Mouse (Mus musculus): ENCODE data around the gene 1700037H04Rik. TPM values are rescaled to one million over a fixed set of nuclear protein-coding genes. Genes with fewer than 3 reads are reported as not detected.

Gene 1700037H04Rik
- polyA plus RNA-seq, 1 experiment from 2014 or later: 86.3 TPM

DNA sequence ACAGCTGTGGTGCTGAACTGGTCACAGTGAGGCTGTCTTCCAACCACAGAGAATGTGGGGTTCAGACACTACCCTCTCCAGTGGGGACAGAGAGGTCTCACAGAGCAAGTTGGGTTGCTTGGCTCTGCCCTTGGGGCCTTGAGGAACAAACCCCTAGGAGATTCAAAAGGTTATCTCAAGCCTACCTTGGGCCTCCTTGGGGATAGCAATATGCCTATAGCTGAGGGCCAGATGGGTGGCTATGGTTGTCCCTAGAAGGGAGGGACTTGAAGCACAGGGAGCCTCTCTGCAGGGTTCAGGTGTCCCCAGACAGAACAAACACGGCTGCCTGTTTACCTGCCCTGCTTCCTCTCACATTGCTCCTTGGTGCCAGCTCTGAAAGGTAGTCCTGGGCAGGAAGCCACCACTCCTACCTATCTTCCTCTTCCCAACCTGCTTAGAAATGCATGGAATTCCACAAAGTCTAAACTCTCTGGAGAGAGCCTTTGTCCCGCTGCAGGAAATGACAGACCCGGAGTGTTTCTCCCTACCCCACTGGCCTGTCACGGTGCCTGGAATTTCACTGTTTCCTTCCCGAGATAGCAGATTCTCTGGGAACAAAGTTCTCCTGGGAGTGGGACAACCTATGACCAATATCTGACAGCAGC, 19.9 kb downstream of the 1700037H04Rik start:
- POLR2A ChIA-PET: no interaction called here
- no peak for ATAC-seq
- no peaks in the 10 kb centered on the region for H3K27me3 ChIP-seq
- no peak for DNase-seq (ENCODE audit: low read depth, low spot score)
- no peak for TF ChIP-seq CTCF (IDR thresholded peaks at IDR 0.05)
- CTCF ChIA-PET: no interaction called here
- in situ Hi-C loops (cut with MboI; ENCODE audit: low pct_unique_long_range_greater_than_20kb): no loop called here

DNA sequence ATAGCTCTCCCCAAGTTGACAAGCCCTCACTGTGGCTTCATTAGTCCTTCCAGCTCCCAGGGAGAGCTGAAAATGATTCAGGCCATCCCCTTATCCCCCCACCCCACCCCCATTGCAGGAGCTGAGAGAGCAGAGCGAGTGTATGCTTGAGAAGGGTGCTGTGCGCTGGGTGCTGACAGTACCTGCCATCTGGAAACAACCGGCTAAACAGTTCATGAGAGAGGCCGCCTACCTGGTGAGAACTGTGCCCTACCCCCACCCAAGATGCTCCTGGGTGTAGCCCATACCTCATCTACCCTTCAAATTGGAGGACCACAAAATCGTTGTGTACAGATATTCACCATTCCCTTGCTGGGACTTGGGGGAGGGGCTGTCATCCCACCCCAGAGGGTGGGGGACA, 20.6 kb downstream of the 1700037H04Rik start:
- POLR2A ChIA-PET: no interaction called here
- in situ Hi-C loops (cut with MboI; ENCODE audit: low pct_unique_long_range_greater_than_20kb): no loop called here
- no peaks in the 10 kb centered on the region for H3K27me3 ChIP-seq
- CTCF ChIA-PET: no interaction called here
- ATAC-seq (no peak), DNase-seq (ENCODE audit: low read depth, low spot score) (no peak)
- no peak for TF ChIP-seq CTCF (IDR thresholded peaks at IDR 0.05)

- no peak for TF ChIP-seq CTCF (IDR thresholded peaks at IDR 0.05)
- no peak for DNase-seq (ENCODE audit: low read depth, low spot score)
- ChIA-PET POLR2A (no interaction called here), CTCF (no interaction called here)
- in situ Hi-C loops (cut with MboI; ENCODE audit: low pct_unique_long_range_greater_than_20kb): no loop called here
- no peaks in the 10 kb centered on the region for H3K27me3 ChIP-seq
- ATAC-seq: no peak
Measured at GRCm38 (mm10) chr2:131138760-131139159, 21.1 kb downstream of the 1700037H04Rik start.

GRCm38 (mm10) chr2:131138296-131138695, 21.6 kb downstream of the 1700037H04Rik start:
- no peaks in the 10 kb centered on the region for H3K27me3 ChIP-seq
- no peak for DNase-seq (ENCODE audit: low read depth, low spot score)
- POLR2A ChIA-PET: no interaction called here
- in situ Hi-C loops (cut with MboI; ENCODE audit: low pct_unique_long_range_greater_than_20kb): no loop called here
- TF ChIP-seq CTCF (IDR thresholded peaks at IDR 0.05): no peak
- no peak for ATAC-seq
- CTCF ChIA-PET: interaction anchor here (1.0 kb wide), 1 partner anchor 101 kb away, joined by 3 read pairs; no protein-coding TSS in a partner anchor

- DNase-seq (ENCODE audit: low read depth, low spot score) (no peak), ATAC-seq (no peak)
- in situ Hi-C loops (cut with MboI; ENCODE audit: low pct_unique_long_range_greater_than_20kb): no loop called here
- no peak for TF ChIP-seq CTCF (IDR thresholded peaks at IDR 0.05)
- H3K27me3 ChIP-seq: no peaks in the 10 kb centered on the region
- POLR2A ChIA-PET: no interaction called here
- CTCF ChIA-PET: no interaction called here
Measured at GRCm38 (mm10) chr2:131135521-131136139, 24.3 kb downstream of the 1700037H04Rik start.

- H3K27me3 ChIP-seq: no peaks in the 10 kb centered on the region
- TF ChIP-seq CTCF (IDR thresholded peaks at IDR 0.05): no peak
- DNase-seq (ENCODE audit: low read depth, low spot score): no peak
- ATAC-seq: no peak
- ChIA-PET CTCF (no interaction called here), POLR2A (no interaction called here)
- in situ Hi-C loops (cut with MboI; ENCODE audit: low pct_unique_long_range_greater_than_20kb): no loop called here
Measured at GRCm38 (mm10) chr2:131134826-131135400, 25.0 kb downstream of the 1700037H04Rik start.

- ChIA-PET POLR2A (no interaction called here), CTCF (no interaction called here)
- in situ Hi-C loops (cut with MboI; ENCODE audit: low pct_unique_long_range_greater_than_20kb): no loop called here
- no peak for TF ChIP-seq CTCF (IDR thresholded peaks at IDR 0.05)
- H3K27me3 ChIP-seq: no peaks in the 10 kb centered on the region
- no peak for ATAC-seq
- no peak for DNase-seq (ENCODE audit: low read depth, low spot score)
Measured at GRCm38 (mm10) chr2:131134381-131134780, 25.5 kb downstream of the 1700037H04Rik start.

DNA sequence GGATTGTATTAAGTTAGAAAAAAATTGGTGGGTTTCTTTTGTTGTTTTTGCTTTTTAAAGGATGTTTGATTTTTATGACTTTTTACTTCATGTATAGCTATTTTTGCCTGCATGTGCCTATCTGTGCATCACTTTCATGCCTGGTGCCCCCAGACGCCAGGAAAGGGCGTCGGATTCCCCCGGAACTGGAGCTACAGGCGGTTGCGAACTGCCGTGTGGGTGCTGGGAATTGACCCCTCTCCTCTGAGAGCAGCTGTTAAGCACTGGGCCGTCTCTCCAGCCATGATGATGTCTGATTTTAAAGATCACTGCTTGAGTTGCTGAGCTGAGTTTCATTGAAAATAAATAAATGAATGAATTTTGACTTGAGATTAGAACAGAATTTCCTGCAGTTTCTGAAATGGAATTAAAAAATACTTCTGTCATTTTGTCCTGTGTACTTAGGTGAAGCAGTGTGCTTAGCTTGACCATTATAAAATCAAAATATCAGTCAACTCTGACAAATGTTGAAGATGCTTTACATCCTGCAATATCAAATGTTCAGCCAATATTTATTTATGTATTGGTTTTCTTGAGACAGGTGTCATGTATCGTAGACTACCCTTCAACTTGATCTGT, 26.8 kb downstream of the 1700037H04Rik start, which contains the start of gene Gm11037:
Gm11037 (plus strand) TSS at position 568 of the 618 bp plus-strand sequence.
- no peak for ATAC-seq
- POLR2A ChIA-PET: no interaction called here
- in situ Hi-C loops (cut with MboI; ENCODE audit: low pct_unique_long_range_greater_than_20kb): no loop called here

DNA sequence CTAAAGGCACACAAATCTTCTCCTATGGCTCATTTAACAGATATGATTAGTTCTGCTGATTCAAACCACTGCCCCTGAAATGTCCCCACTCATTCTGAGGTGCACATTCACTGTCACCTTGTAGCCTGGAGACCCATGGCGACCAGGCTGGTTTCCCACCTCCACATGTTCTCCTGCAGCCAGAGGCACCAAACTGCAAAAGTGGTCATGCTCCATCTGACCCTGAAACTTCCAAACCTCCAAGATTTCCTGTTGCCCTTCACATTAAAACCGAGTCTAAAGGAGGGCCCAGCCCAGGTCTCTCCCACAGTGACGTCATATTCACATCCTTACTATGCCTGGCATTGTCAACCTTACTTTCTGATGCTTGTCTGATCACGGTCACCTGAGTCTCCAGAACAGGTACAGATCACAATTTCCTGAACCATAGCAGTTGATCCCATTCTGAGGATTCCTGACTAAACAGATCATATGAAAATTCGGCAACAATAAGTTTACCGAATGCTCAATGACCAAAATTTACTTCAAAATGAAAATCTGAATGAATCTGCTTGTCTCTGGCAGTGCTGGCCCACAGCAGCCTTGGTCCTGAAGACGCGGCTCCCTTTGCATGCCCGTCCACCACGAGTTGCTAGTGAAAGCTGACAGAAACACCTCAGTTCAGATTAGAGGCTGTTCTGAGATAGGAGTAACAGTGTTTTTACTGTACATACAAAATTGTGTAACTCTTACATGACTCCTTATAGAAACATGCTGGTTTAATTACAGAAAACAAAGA, 27.6 kb downstream of the 1700037H04Rik start:
- ChIA-PET CTCF (no interaction called here), POLR2A (no interaction called here)
- TF ChIP-seq CTCF (IDR thresholded peaks at IDR 0.05): no peak
- ATAC-seq (no peak), DNase-seq (ENCODE audit: low read depth, low spot score) (no peak)
- H3K27me3 ChIP-seq: no peaks in the 10 kb centered on the region
- in situ Hi-C loops (cut with MboI; ENCODE audit: low pct_unique_long_range_greater_than_20kb): no loop called here

More for the DNA sequence above, 26.8 kb downstream of the 1700037H04Rik start, which contains the start of gene Gm11037:
- TF ChIP-seq CTCF (IDR thresholded peaks at IDR 0.05): no peak
- H3K27me3 ChIP-seq: no peaks in the 10 kb centered on the region
- DNase-seq (ENCODE audit: low read depth, low spot score): no peak
- CTCF ChIA-PET: interaction anchor here (0.6 kb wide), 1 partner anchor 66 kb away, joined by 3 read pairs; no protein-coding TSS in a partner anchor

DNA sequence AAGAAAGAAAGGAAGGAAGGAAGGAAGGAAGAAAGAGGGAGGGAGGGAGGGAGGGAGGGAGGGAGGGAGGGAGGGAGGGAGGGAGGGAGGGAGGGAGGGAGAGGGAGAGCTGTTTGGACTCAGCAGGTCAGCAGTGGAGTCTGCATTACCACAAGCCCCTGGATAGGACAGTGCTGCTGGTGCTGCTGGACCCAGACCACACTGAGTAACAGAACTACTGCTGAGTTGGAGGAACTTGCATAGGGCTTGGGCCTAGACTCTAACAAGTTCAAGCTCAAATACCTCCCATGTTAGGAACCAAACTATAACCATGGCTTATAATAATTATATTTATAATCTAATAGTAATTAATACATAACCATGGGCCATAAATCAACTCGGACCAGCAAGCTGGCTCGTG, 29.0 kb downstream of the 1700037H04Rik start:
- ATAC-seq: no peak
- TF ChIP-seq CTCF (IDR thresholded peaks at IDR 0.05): no peak
- in situ Hi-C loops (cut with MboI; ENCODE audit: low pct_unique_long_range_greater_than_20kb): no loop called here
- ChIA-PET POLR2A (interaction anchor here (0.6 kb wide), 1 partner anchor 137 kb away, joined by 3 read pairs; no protein-coding TSS in a partner anchor), CTCF (no interaction called here)
- no peak for DNase-seq (ENCODE audit: low read depth, low spot score)
- H3K27me3 ChIP-seq: no peaks in the 10 kb centered on the region
